Mouse (Mus musculus): ENCODE results near the gene Crhr1. TPM values are rescaled to one million over a fixed set of nuclear protein-coding genes. Genes with fewer than 3 reads are reported as not detected.

Crhr1 gene
- polyA plus RNA-seq, 1 experiment from 2014 or later: 10.2 TPM

DNA sequence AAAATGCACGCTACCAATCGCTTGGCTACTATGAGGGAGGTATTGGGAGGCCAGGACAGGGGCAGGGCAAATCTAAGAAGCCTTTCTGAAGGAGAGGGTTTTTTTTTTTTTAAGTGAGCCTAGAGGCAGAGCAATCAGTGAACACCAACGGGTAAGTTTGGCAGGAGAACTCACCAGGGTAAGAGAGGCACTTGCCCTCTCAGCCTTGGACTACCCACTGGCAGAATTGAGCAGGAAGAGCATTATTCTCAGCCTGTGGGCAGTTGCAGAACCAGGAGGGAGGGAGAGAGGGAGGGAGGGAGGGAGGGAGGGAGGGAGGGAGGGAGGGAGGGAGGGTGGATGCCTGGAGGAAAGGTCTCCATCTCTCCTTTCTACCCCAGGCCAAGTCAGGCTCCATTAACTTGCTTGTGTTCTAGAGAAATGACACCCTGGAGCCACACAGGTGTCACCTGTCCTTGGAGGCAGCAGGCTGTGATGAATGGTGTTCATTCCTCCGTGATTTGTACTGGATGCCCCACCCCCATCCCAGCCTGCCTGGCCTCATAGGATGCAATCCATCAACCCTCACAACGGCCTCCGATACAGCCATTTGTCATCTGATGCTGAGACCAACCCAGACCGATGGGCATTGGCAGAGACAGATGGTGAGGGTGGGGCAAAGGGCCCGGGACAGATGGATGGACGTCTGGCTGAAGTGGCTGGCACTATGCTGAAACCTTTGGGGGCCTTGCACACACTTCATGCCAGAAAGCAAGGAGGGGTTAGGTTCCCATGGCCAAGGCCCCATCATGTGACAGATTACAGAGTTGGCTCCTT is 22.4 kb downstream of the Crhr1 start:
- H3K4me2 ChIP-seq (ENCODE audit: low read length): no peak overlapping the region
- H3K4me1 ChIP-seq (ENCODE audit: control insufficient read depth, insufficient read depth, low read depth, low read length): peaks cover 14% of the 10 kb centered on the region; the same call in 1 of the 2 replicates
- H3K9ac ChIP-seq (ENCODE audit: low read depth, low read length): no peak overlapping the region
- H3K36me3 ChIP-seq (ENCODE audit: control insufficient read depth, insufficient read depth, low read length): no peaks in the 10 kb centered on the region
- H3K27ac ChIP-seq (ENCODE audit: low read depth, low read length): no peak overlapping the region; the same call in 1 of the 2 replicates
- peak; percentile 59 for ATAC-seq
- no peaks in the 10 kb centered on the region for H3K9me3 ChIP-seq (ENCODE audit: control insufficient read depth, low read length)
- no peak overlapping the region for H3K4me3 ChIP-seq (ENCODE audit: low read length)
- 24% methylated on average over 9 of the region's 9 CpGs for WGBS
- H3K27me3 ChIP-seq (replicated peaks; ENCODE audit: control insufficient read depth, insufficient read depth, low read length): no peaks in the 10 kb centered on the region

DNA sequence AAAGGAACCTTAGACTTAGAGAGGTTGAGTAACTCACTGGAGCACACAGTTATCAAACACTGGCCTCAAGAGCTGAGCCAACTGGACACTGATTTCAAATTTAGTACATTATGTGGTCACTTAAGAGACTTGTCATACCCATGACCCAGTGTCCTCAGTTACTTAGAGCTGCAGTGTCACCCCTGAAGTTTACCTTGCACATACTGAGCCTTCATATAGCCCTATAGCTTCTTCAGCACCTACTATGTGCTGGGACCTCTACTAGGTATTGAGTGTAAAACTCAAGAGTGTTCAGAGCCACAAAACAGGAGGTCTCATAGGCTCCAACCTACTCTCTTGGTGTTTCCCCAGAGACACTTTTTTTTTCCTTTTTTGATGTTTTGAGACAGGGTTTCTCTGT is 23.2 kb downstream of the Crhr1 start:
- no peak for ATAC-seq
- H3K27ac ChIP-seq (ENCODE audit: low read depth, low read length): no peak overlapping the region
- peaks cover 13% of the 10 kb centered on the region; the same call in 1 of the 2 replicates for H3K4me1 ChIP-seq (ENCODE audit: control insufficient read depth, insufficient read depth, low read depth, low read length)

DNA sequence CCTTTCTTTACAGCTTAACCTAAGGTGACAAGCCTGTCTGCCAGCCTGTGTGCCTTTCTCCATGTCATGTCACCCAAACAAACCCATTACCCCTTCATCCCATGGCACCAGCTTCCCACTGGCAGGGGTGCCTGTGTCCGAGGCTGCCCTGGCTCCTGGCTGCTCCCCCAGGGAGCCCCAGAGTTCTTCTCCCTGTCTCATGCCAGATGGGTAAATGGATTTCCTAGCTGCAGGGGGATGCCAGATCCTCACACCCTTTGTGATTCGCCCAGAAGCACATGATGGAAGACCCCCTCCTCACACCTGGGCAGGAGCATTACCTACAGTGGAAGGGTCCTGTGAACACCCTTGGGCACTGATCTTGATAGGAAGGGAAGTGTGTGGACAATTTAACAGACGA is 23.7 kb downstream of the Crhr1 start:
- no peak overlapping the region for H3K27ac ChIP-seq (ENCODE audit: low read depth, low read length)

More for the DNA sequence above, 23.2 kb downstream of the Crhr1 start:
- Histone ChIP-seq H3K9ac (ENCODE audit: low read depth, low read length) (no peak overlapping the region), H3K4me2 (ENCODE audit: low read length) (no peak overlapping the region), H3K9me3 (ENCODE audit: control insufficient read depth, low read length) (no peaks in the 10 kb centered on the region), H3K4me3 (ENCODE audit: low read length) (no peak overlapping the region), H3K27me3 (replicated peaks; ENCODE audit: control insufficient read depth, insufficient read depth, low read length) (no peaks in the 10 kb centered on the region), H3K36me3 (ENCODE audit: control insufficient read depth, insufficient read depth, low read length) (no peaks in the 10 kb centered on the region)

DNA sequence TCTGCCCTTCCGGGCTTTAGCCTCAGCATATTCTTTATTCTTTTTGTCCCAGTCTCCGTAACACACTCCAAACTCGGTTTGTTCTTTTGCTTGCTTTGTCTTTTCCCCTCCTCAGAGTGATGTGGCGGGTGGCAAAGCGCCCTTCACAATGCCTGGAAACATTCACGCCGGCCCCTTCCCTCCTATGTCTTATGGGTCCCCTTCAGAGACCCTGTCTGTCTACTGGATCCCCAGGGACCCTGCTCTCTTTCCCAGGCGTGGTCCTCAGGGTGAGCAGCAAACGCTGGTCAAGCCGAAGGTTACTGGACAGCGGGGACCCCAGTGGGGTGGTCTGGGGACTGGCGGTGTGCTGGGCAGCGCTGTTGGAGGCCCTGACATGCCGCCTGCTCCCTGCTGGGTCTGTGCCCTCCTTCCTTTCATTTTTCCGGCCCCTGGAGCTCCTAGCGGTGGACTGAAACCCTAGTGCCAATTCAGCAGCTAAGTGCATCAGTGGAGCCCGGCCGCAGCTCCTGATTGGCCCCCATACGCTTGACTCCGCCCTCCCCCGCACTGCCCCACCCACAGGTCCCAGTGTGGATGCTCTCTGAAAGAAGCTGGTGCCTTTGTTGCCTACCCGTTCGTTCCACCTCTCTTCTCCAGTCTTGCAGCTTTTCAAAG is 25.1 kb downstream of the Crhr1 start:
- Histone ChIP-seq H3K9ac (ENCODE audit: low read depth, low read length) (peak overlapping the region; percentile 66), H3K36me3 (ENCODE audit: control insufficient read depth, insufficient read depth, low read length) (no peaks in the 10 kb centered on the region), H3K4me2 (ENCODE audit: low read length) (peak overlapping the region; percentile 77), H3K27me3 (replicated peaks; ENCODE audit: control insufficient read depth, insufficient read depth, low read length) (no peaks in the 10 kb centered on the region), H3K4me1 (ENCODE audit: control insufficient read depth, insufficient read depth, low read depth, low read length) (peaks cover 10% of the 10 kb centered on the region; the same call in 1 of the 2 replicates), H3K9me3 (ENCODE audit: control insufficient read depth, low read length) (no peaks in the 10 kb centered on the region), H3K4me3 (ENCODE audit: low read length) (peak overlapping the region; percentile 43), H3K27ac (ENCODE audit: low read depth, low read length) (peak overlapping the region; percentile 88)
- 2% methylated on average over 23 of the region's 23 CpGs for WGBS
- ATAC-seq: peak; percentile 93

More for the DNA sequence above, 23.7 kb downstream of the Crhr1 start:
- Histone ChIP-seq H3K9ac (ENCODE audit: low read depth, low read length) (no peak overlapping the region), H3K4me3 (ENCODE audit: low read length) (no peak overlapping the region), H3K36me3 (ENCODE audit: control insufficient read depth, insufficient read depth, low read length) (no peaks in the 10 kb centered on the region), H3K27me3 (replicated peaks; ENCODE audit: control insufficient read depth, insufficient read depth, low read length) (no peaks in the 10 kb centered on the region), H3K9me3 (ENCODE audit: control insufficient read depth, low read length) (no peaks in the 10 kb centered on the region), H3K4me2 (ENCODE audit: low read length) (no peak overlapping the region), H3K4me1 (ENCODE audit: control insufficient read depth, insufficient read depth, low read depth, low read length) (peaks cover 10% of the 10 kb centered on the region; the same call in 1 of the 2 replicates)
- no peak for ATAC-seq
- 69% methylated on average over 3 of the region's 3 CpGs for WGBS

DNA sequence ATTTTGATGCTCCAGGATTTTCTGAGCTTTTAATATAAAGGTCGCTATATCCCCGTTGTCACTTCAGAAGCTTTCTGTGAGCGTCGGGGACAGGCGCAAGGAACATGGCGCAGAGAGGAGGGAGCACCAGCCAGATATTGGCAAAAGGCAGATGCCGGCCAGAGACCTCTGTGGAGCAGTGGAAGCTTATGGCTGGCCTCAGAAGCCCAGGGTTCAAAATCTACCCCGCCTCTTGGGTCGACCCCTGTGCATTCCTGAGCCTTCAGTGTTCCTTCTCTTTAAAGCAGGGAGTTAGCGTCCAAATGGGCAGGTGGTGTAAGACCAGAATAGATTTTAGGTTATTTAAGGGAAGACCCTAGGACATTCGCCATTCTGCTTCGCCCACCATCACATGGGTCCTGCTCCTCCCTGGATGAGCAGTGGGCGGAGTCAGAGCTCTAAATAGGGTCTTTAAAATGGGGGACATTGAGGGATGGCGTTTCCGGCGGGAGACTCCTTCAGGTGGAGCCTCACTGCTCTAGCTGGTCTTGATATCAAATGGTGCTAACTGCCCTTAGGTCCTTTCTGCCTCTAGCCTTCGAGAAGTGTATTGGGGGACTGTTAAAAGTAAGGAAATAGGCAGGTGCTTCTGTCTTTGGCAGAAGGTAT is 25.7 kb downstream of the Crhr1 start:
- peak; percentile 50 for ATAC-seq
- no peaks in the 10 kb centered on the region for H3K9me3 ChIP-seq (ENCODE audit: control insufficient read depth, low read length)
- WGBS: 5% methylated on average over 17 of the region's 17 CpGs

DNA sequence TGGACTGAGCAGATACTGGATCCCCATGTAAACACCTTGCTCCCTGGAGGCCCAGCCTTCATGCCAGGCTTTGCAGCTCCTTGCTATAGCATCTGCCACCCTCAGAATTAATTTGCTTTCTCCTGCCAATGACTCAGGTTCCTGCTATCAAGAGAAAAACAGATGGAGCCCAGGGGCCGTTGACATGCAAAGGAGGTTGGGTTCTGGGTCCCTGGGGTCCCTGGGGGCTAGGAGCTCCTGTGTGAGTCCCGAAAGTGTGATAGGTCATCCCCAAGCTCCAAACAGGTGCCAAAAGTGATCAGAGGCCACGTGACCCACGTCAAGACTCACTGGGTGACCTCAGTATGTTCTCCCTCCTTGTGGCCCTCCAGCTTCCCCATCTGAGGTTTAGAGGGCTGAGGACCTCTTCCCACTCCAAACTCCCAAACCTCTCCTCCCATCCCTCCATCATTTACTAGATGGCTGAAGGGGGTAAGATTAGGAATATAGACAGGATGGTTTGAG is 27.2 kb downstream of the Crhr1 start:
- 79% methylated on average over 4 of the region's 4 CpGs for WGBS
- Histone ChIP-seq H3K36me3 (ENCODE audit: control insufficient read depth, insufficient read depth, low read length) (no peaks in the 10 kb centered on the region), H3K27ac (ENCODE audit: low read depth, low read length) (no peak overlapping the region), H3K27me3 (replicated peaks; ENCODE audit: control insufficient read depth, insufficient read depth, low read length) (no peaks in the 10 kb centered on the region; the same call in 1 of the 2 replicates), H3K9me3 (ENCODE audit: control insufficient read depth, low read length) (no peaks in the 10 kb centered on the region), H3K4me3 (ENCODE audit: low read length) (no peak overlapping the region), H3K9ac (ENCODE audit: low read depth, low read length) (no peak overlapping the region), H3K4me1 (ENCODE audit: control insufficient read depth, insufficient read depth, low read depth, low read length) (peaks cover 10% of the 10 kb centered on the region; the same call in 1 of the 2 replicates), H3K4me2 (ENCODE audit: low read length) (no peak overlapping the region)
- no peak for ATAC-seq

More for the DNA sequence above, 25.7 kb downstream of the Crhr1 start:
- peak overlapping the region; percentile 88 for H3K27ac ChIP-seq (ENCODE audit: low read depth, low read length)
- no peaks in the 10 kb centered on the region for H3K27me3 ChIP-seq (replicated peaks; ENCODE audit: control insufficient read depth, insufficient read depth, low read length)
- peak overlapping the region; percentile 43 for H3K4me3 ChIP-seq (ENCODE audit: low read length)
- H3K9ac ChIP-seq (ENCODE audit: low read depth, low read length): peak overlapping the region; percentile 66
- H3K4me2 ChIP-seq (ENCODE audit: low read length): peak overlapping the region; percentile 77
- H3K4me1 ChIP-seq (ENCODE audit: control insufficient read depth, insufficient read depth, low read depth, low read length): peaks cover 10% of the 10 kb centered on the region; the same call in 1 of the 2 replicates
- H3K36me3 ChIP-seq (ENCODE audit: control insufficient read depth, insufficient read depth, low read length): no peaks in the 10 kb centered on the region

DNA sequence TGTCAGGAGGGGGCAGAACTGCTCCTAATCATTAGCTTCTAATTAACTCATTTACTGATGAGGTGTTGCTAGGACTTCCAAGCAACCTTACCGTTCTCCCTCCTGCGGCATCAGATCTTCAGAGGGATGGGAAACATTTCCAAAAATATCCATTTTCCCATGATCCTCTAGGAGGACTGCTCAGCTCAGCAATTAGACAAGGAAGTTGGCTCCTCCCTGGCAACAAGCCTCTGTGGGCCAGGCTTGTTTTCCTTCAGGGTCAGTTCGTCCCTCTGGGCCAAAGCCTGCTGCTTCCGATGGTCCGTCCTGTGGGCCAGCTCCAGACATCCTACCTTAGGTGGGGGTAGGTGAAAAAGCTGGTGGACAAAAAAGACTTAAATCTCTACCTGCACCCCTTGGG is 28.5 kb downstream of the Crhr1 start:
- Histone ChIP-seq H3K9me3 (ENCODE audit: control insufficient read depth, low read length) (no peaks in the 10 kb centered on the region), H3K4me3 (ENCODE audit: low read length) (no peak overlapping the region), H3K27me3 (replicated peaks; ENCODE audit: control insufficient read depth, insufficient read depth, low read length) (no peaks in the 10 kb centered on the region; the same call in 1 of the 2 replicates), H3K36me3 (ENCODE audit: control insufficient read depth, insufficient read depth, low read length) (no peaks in the 10 kb centered on the region), H3K9ac (ENCODE audit: low read depth, low read length) (no peak overlapping the region), H3K4me2 (ENCODE audit: low read length) (no peak overlapping the region), H3K27ac (ENCODE audit: low read depth, low read length) (no peak overlapping the region), H3K4me1 (ENCODE audit: control insufficient read depth, insufficient read depth, low read depth, low read length) (peaks cover 10% of the 10 kb centered on the region; the same call in 1 of the 2 replicates)
- WGBS: 79% methylated on average over 5 of the region's 5 CpGs
- no peak for ATAC-seq

DNA sequence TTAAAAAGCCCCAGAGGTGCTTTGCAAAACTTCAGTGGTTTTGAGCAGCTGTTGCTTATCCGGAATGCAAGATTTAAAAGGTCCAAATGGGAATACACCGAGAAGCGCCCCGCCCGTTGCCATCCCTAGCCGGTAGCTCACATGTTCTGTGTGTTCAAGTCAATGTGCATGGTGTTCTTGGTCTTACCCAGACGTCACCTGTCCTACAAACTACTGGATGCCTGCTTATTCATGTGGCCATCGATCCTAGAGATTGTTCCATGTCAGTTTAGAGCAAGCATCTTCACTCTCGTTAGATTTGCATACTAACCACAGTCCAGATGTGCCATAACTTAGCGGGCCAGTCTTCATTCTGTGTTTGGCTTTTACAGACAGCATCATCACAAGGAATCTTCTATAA is 31.6 kb downstream of the Crhr1 start:
- Histone ChIP-seq H3K9me3 (ENCODE audit: control insufficient read depth, low read length) (no peaks in the 10 kb centered on the region), H3K4me3 (ENCODE audit: low read length) (no peak overlapping the region), H3K36me3 (ENCODE audit: control insufficient read depth, insufficient read depth, low read length) (no peaks in the 10 kb centered on the region), H3K4me2 (ENCODE audit: low read length) (no peak overlapping the region), H3K27ac (ENCODE audit: low read depth, low read length) (no peak overlapping the region), H3K27me3 (replicated peaks; ENCODE audit: control insufficient read depth, insufficient read depth, low read length) (no peaks in the 10 kb centered on the region; the same call in 1 of the 2 replicates), H3K4me1 (ENCODE audit: control insufficient read depth, insufficient read depth, low read depth, low read length) (no peaks in the 10 kb centered on the region), H3K9ac (ENCODE audit: low read depth, low read length) (no peak overlapping the region)
- 92% methylated on average over 10 of the region's 10 CpGs for WGBS
- ATAC-seq: no peak
